Mouse (Mus musculus) left cerebral cortex, adult 2 months (tissue): Measurements from ENCODE around the gene Ywhah. TPM values are rescaled to one million over a fixed set of nuclear protein-coding genes. Genes with fewer than 3 reads are reported as not detected.

Experiments used
- DNase-seq, 2 experiments: peaks; one replicate each; pipeline ENCODE4 v3.0.0; 2021 to 2022; ENCODE audit warnings: low spot score in 2 of 2, mixed read lengths in 1 of 2; ENCODE audit errors: extremely low spot score in 1 of 2
- H3K27ac ChIP-seq: fragments of 200-600 bp; 2 replicates; pipeline ENCODE4 v1.8.1; 2022
- H3K4me3 ChIP-seq: fragments of 200-600 bp; 2 replicates; pipeline ENCODE4 v1.8.1; 2022
- CTCF ChIP-seq: fragments of 200-600 bp; IDR thresholded peaks from 2 replicates; pipeline ENCODE4 v1.8.1; 2022; ENCODE audit warnings: antibody characterized with exemption, mild to moderate bottlenecking, moderate library complexity
- intact Hi-C: fragments of 180-260 bp; cut with DNase I; formaldehyde crosslinking; loops from one replicate; pipeline ENCODE4 v1.15.1; 2025
- total RNA-seq, 2 experiments: library from RNA; stranded (reverse); gene quantifications; 2 replicates each; pipeline ENCODE4 v1.2.3; 2021

Gene Ywhah
- total RNA-seq, 2 experiments from 2014 or later, result 1,061 to 1,220 TPM

- no peak for TF ChIP-seq CTCF
- DNase-seq, result peak; percentile 75
- Histone ChIP-seq H3K4me3 (no peak overlapping the region), H3K27ac (peak overlapping the region; percentile 91)
- intact Hi-C loops, result loop anchor here (1.0 to 2.0 kb wide), 2 partner anchors 11 to 14 kb away; no protein-coding TSS in a partner anchor
Measured at GRCm38 (mm10) chr5:33001111-33001510, 17.5 kb upstream of the Ywhah start.

GRCm38 (mm10) chr5:33002781-33003180 lies 15.8 kb upstream of the Ywhah start:
- intact Hi-C loops, result no loop called here
- Histone ChIP-seq H3K27ac (peak overlapping the region; percentile 91), H3K4me3 (no peak overlapping the region)
- TF ChIP-seq CTCF, result no peak
- no peak for DNase-seq

GRCm38 (mm10) chr5:33003500-33003899 lies 15.1 kb upstream of the Ywhah start:
- intact Hi-C loops, result no loop called here
- H3K4me3 ChIP-seq, result no peak overlapping the region
- no peak for TF ChIP-seq CTCF
- DNase-seq, result no peak
- H3K27ac ChIP-seq, result peak overlapping the region; percentile 91

- TF ChIP-seq CTCF, result no peak
- Histone ChIP-seq H3K27ac (peak overlapping the region; percentile 91), H3K4me3 (no peak overlapping the region)
- no peak for DNase-seq
- intact Hi-C loops, result no loop called here
Measured at GRCm38 (mm10) chr5:33004110-33004509, 14.5 kb upstream of the Ywhah start.

GRCm38 (mm10) chr5:33005442-33006145 lies 13.0 kb upstream of the Ywhah start:
- intact Hi-C loops, result loop anchor here (2.0 kb wide), 1 partner anchor 15 kb away; no protein-coding TSS in a partner anchor
- no peak for DNase-seq

GRCm38 (mm10) chr5:33006670-33007069 lies 11.9 kb upstream of the Ywhah start:
- peak overlapping the region; percentile 91 for H3K27ac ChIP-seq
- TF ChIP-seq CTCF, result no peak
- no peak overlapping the region for H3K4me3 ChIP-seq
- DNase-seq, result peak; percentile 70 to 75
- intact Hi-C loops, result loop anchor here (2.0 kb wide), 1 partner anchor 16 kb away; no protein-coding TSS in a partner anchor

More at GRCm38 (mm10) chr5:33005442-33006145, 13.0 kb upstream of the Ywhah start:
- Histone ChIP-seq H3K27ac (peak overlapping the region; percentile 91), H3K4me3 (no peak overlapping the region)
- TF ChIP-seq CTCF, result no peak

- Histone ChIP-seq H3K4me3 (no peak overlapping the region), H3K27ac (peak overlapping the region; percentile 91)
- no peak for TF ChIP-seq CTCF
- DNase-seq, result no peak
- intact Hi-C loops, result loop anchor here (2.0 kb wide), 1 partner anchor 17 kb away; no protein-coding TSS in a partner anchor
Measured at GRCm38 (mm10) chr5:33007371-33007770, 11.2 kb upstream of the Ywhah start.

GRCm38 (mm10) chr5:33009301-33009700 lies 9.3 kb upstream of the Ywhah start:
- H3K27ac ChIP-seq, result peak overlapping the region; percentile 53; the same call in 1 of the 2 replicates
- intact Hi-C loops, result no loop called here
- no peak overlapping the region for H3K4me3 ChIP-seq
- no peak; the same call in 1 of the 2 replicates for TF ChIP-seq CTCF
- DNase-seq, result no peak

- intact Hi-C loops, result no loop called here
- peak overlapping the region; percentile 80 for H3K27ac ChIP-seq
Measured at GRCm38 (mm10) chr5:33009818-33010812, 8.5 kb upstream of the Ywhah start.

GRCm38 (mm10) chr5:33011132-33012106 lies 7.2 kb upstream of the Ywhah start:
- DNase-seq, result peak in 1 of 2 experiments; percentile 48
- intact Hi-C loops, result no loop called here
- no peak for TF ChIP-seq CTCF
- Histone ChIP-seq H3K4me3 (peak overlapping the region; percentile 11; the same call in 1 of the 2 replicates), H3K27ac (peak overlapping the region; percentile 80)

More at GRCm38 (mm10) chr5:33009818-33010812, 8.5 kb upstream of the Ywhah start:
- DNase-seq, result no peak
- no peak for TF ChIP-seq CTCF
- no peak overlapping the region for H3K4me3 ChIP-seq
